Mouse (Mus musculus): ENCODE results near the gene Snx29.

GRCm38 (mm10) chr16:11639936-11640335, 317.2 kb downstream of the Snx29 start:
- TF ChIP-seq POLR2A (IDR thresholded peaks at IDR 0.05; ENCODE audit: borderline replicate concordance, low read depth, low read length) (no peak), CTCF (IDR thresholded peaks at IDR 0.05; ENCODE audit: low read depth, low read length) (no peak)
